Mouse (Mus musculus) layer of hippocampus, adult 9-10 months (tissue): ENCODE data around the gene Pecam1.
"Not testable (repeated sequence)": the region's sequence is repeated elsewhere in the genome, so short reads cannot be mapped to it uniquely, and the experiment has no call there.

ENCODE experiments used
- DNase-seq: peaks from one replicate; pipeline ENCODE4 v3.0.0; 2022; ENCODE audit warnings: low spot score

Gene Pecam1

GRCm38 (mm10) chr11:106728402-106729366 is 21.7 kb downstream of the Pecam1 start:
- no peak for DNase-seq

GRCm38 (mm10) chr11:106727967-106728366 is 22.5 kb downstream of the Pecam1 start:
- no peak for DNase-seq

DNA sequence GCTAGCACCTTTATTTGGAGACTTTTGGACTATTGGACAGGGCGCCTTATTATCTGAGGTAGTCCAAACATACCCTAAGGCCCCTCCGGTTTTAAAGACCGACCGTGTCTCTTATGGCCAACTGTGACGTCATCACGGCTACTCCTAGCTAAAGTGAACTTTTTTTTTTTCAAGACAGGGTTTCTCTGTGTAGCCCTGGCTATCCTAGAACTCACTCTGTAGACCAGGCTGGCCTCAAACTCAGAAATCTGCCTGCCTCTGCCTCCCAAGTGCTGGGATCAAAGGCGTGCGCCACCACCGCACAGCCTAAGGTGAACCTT is 25.6 kb downstream of the Pecam1 start:
- not testable (repeated sequence) for DNase-seq

- DNase-seq: no peak
These were observed 26.1 kb downstream of the Pecam1 start for GRCm38 (mm10) chr11:106724176-106724915.

DNA sequence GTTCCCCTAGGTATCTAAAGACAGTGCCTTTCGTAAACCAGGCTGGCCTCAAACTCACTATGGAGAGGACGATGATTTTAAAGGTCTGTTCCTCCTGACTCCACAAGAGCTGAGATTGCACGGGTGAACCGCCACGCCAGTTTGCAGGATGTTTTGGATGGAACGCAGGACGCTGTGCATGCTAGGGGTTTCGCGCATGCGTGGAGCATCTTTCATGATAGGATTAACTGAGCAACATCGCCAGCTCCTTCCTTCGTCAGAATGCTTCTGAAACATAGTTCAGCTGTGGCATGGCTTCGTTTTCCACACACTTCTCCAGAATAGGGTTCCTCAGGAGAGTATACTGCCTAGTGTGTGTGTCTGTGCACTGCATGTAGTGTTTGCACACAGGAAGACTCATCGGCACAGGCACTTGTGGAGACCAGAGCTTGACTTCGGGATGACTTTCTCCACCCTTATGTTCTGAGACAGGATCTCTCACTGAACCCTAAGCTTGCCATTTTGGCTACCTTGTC is 26.8 kb downstream of the Pecam1 start:
- no peak for DNase-seq

DNA sequence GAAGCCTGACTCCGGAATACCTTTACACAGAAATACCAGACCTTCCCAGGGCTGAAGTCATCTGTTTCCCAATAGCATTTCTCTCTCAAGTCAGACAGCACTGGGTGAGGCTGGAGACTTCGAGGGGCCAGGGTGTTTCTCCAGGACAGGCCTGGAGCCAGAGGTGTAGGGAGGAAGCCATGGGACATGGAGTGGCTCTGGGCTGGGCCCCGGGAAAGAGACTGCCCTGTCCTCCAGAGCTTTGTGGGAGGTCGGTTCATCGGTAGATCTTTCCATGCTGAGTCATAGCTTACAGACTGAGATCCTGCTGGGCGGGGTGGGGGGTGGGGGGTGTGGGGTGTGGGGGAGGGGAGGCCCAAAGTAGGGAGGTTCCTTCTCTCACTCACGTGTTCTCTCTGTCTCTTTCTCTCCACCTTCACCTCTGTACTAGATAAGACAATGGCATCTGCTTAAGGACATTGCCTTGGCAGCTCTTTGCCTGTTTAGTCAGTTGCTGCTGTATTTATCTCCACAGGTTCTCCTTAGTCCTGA is 27.5 kb downstream of the Pecam1 start:
- no peak for DNase-seq

- no peak for DNase-seq
These were observed 30.0 kb downstream of the Pecam1 start for GRCm38 (mm10) chr11:106720379-106720778.

GRCm38 (mm10) chr11:106716568-106716967 is 33.9 kb downstream of the Pecam1 start:
- DNase-seq: no peak

DNA sequence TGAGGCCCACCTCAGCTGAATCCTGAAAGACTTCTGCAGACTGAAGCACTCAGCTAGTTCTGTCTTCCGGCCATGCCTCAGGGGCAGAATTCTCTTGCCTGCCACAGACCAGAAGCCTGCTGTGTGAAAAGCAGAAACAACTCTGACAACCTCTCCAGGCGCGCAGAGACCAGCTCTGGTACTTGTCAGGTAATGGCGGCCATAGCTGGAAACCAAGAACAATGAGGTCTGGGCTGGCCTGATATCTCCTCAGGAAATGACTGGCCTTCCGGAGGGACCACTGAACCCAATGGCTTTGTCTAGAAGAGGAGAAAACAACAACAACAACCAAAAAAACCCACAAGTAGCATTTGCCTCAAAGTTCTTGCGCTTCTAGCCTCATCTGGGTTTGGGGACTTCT is 35.4 kb downstream of the Pecam1 start:
- no peak for DNase-seq

DNA sequence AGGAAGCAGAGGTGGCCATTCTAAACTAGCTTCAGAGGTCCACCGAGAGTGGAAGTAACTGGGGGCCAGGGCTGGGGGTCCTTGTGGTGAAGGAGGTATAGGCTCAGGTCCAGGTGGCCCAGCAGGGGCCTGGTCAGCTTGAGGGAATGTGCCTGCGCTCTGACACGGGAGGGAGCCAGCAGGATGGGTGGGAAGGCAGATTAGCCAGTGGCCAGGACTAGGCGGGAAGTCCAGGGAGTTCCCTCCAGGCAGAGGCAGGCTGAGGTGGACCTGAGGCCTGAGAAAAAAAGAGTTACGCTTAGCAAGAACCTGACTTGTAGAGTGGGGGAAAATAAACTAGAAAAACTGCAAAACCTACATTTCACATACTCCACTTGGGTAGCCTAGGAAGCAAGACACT is 39.6 kb downstream of the Pecam1 start:
- DNase-seq: no peak

GRCm38 (mm10) chr11:106709227-106709985 is 41.0 kb downstream of the Pecam1 start:
- no peak for DNase-seq

DNA sequence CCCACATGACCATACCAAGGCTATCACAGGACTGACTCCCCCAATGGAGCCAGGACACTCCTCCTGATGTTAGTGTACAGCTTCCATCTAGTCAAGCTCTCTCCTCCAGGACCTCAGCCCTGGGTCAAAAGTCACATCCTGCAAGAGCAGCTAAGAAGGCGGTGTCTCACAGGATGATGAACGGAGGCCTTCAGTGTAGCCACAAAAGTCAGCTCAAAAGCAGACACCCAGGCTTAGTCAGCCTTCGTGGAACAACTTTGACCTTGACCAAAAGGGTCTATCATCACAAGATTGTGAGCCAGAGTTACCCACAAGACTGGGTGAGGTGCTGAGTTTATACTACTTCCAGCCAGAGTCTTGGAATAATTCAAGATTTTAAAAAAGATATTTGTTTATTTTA is 42.6 kb downstream of the Pecam1 start:
- no peak for DNase-seq

- no peak for DNase-seq
These were observed 43.3 kb downstream of the Pecam1 start for GRCm38 (mm10) chr11:106707085-106707484.

- no peak for DNase-seq
These were observed 44.2 kb downstream of the Pecam1 start for GRCm38 (mm10) chr11:106706212-106706611.

DNA sequence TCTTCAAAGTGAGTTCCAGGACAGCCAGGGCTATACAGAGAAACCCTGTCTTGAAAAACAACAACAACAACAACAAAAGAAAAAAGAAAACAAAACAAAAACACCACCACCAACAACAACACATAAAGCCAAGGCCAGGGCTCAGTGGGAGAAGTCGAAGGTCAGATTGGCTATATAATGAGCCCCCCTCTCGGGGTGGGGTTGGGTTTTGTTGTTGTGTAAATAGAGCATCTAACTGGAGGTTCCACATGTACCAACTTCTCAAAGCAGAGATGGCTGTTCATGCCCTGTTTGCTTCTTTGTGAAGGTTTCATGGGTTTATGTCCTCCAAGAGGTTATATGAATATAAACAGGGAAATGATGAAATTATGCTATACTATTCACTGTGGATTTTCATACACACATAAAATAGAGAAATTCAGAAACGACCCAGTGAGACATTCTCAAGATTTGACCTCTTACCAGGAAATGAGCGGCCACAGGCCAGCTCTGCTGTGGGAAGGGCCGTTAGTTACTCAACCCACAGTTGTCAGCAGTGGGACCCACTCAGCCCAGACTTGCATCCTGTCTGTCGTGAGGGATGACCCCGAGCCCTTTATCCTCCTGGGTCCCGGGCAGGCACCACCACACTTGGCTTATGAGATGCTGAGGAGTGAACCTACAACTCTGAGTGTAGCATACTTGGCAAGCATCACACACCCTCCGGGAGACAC is 45.9 kb downstream of the Pecam1 start:
- DNase-seq: no peak

DNA sequence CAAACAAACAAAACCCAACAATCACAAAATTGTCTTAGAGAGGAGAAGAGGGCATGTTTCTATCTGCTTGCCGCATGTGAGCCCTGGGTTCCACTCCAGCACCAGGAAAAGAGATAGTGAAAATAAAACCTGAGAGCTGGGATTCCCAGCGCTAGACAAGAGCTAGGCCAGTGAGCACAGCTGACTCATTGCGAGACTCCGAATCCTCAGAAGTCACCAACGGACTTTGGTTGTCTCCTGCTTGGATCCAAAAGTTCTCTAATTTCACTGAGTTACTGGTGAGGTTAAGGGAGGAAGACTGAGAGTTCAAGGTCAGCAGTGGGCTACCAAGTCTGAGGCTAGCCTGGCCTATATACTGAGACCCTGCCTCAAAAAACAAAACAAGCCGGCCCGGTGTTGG is 46.5 kb downstream of the Pecam1 start:
- no peak for DNase-seq

- no peak for DNase-seq
These were observed 47.8 kb downstream of the Pecam1 start for GRCm38 (mm10) chr11:106702584-106702983.

- no peak for DNase-seq
These were observed 48.8 kb downstream of the Pecam1 start for GRCm38 (mm10) chr11:106701589-106701988.

DNA sequence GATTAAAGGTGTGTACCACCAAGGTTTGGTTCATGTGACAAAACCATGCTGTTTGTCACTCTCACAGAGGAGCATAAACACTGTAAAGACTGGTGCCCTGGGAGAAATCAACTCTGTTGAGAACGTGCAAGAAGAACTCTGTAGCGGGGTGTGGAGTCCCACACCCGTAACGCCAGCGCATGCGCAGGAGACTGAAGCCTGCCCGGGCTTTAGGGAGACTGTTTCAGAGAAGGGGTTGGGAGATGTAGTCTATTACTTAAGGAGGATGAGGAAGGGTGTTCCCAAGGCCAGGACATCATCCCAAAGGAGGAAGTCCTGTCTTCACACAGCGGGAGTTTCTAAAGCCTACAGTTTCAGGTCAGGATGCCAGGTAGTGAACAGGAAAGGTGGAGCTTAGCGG is 51.3 kb downstream of the Pecam1 start:
- DNase-seq: no peak

- no peak for DNase-seq
These were observed 52.1 kb downstream of the Pecam1 start for GRCm38 (mm10) chr11:106698289-106698688.

DNA sequence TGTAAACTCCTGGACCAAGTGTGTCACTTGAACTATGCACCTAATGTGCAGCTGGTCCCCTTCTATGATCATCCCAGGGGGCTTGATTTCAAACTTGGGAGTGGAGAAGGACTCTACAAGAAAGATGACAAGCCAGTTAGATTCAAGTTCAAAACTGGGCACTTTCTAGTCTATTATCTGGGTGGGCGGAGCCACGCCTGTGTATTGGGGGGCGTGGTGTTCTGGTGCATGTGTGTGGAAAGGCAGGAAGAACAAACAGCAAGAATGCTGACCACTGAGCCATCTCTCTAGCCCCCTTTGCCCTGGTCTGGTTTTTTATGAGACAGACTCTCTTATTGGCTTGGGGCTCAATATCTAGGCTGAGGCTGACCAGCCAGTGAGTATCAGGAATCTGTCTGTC is 54.5 kb downstream of the Pecam1 start:
- DNase-seq: no peak
